Mouse (Mus musculus) regulatory T cell (primary cell): ENCODE data around the gene Retreg1.

ENCODE experiments used
- in situ Hi-C: fragments of 300-600 bp; cut with MboI, MseI; formaldehyde crosslinking; loops from one replicate; pipeline ENCODE4 v1.15.1; 2025; ENCODE audit warnings: high pct_unique_total_duplicates

Retreg1 gene

DNA sequence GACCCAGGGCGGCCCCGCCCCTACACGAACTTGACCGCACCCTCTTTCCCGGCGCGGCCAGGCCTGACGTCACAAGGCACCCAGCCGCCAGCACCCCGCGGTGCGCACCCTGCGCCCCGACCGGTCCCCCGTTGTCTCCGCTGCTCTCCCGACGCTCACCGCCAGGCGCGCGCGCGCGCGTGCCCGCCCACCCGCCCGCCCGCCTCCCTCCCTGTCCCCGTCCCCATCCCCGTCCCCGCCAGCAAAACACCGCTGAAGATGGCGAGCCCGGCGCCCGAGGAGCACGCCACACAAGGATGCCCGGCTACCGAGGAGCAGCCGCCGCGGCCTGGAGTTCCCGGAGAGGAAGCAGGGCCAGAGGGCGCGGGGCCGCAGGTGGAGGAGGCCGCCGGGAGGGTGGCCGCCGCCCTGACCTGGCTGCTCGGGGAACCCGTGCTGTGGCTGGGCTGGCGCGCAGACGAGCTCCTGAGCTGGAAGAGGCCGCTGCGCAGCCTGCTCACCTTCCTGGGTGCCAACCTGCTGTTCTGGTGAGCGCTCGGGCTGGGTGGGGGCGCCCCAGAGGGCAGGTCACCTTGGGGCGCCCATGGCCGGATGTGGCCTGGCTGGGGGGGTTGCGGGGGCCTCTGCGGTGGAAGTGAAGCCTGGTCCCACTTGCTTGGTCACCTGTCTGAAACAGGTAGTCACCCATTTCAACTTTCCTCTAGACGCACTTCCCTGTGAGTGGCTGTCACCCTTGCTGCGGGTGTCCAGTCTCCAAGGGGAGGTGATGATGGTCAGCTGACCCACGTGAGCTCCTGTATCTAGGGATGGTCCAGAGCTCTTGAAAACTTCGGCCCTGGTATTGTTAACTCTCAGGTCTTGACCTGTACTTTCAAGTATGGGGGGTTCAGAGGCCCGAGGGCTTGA is at the start of gene Retreg1:
Retreg1 (plus strand) TSS at position 95 of the 906 bp plus-strand sequence.
- in situ Hi-C loops, result no loop called here

DNA sequence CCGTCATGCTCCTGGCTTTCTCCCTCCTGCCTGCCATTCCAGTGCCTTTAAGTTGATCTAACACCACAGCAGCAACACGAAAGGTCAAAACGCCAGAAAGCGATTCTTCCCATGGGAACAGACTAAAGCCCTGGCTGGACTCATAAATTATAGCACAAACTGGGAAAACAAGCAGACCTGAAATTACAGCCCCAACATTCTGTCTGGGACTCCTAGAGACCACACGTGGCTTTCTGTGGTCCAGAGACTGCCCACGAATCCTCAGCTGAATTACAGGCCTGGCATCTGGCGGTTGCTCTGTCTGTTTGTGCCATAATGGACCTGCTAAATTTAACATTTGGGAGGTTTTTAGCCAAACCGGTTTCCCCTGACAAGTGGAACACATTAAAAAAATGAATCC is 48.9 kb upstream of the Retreg1 start:
- in situ Hi-C loops, result loop anchor here (10.0 kb wide), 1 partner anchor 1199 kb away; no protein-coding TSS in a partner anchor

DNA sequence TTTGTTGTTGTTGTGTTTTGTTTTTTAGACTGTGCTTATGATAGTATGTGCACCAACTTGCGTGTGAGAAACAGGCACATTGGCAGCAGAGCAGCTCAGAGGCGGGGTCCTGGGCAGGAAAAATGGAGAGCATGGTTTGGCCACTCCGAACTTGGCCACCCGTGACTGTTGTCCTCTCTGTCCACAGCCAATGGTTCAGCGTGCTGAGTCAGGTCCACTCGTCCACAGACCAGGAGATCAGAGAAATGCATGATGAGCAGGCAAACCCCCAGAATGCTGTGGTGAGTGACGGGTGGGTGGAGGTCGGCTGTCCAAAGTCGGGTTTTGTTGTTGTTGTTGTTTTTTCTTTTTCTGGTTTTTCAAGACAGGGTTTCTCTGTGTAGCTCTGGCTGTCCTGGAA is 47.5 kb upstream of the Retreg1 start:
- in situ Hi-C loops, result loop anchor here (10.0 kb wide), 1 partner anchor 1201 kb away; no protein-coding TSS in a partner anchor

DNA sequence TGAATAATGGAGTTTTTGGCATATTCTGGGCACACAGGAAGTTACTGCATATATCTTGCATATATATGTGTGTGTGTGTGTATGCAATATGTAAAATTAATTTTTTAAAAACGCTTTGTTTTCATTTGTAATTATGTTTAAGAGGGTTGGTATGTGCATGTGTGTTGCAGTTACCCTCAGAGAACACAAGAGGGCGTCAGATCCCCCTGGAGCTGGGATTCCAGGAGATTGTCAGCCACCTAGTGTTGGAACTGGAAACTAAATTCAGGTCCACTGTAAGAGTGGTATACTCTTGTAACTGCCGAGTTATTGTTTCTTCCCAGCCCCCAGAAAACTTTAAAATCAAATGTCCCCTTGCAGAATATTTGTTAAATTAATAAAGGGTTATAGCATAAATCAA is 46.6 kb upstream of the Retreg1 start:
- in situ Hi-C loops, result loop anchor here (10.0 kb wide), 1 partner anchor 1202 kb away; no protein-coding TSS in a partner anchor

DNA sequence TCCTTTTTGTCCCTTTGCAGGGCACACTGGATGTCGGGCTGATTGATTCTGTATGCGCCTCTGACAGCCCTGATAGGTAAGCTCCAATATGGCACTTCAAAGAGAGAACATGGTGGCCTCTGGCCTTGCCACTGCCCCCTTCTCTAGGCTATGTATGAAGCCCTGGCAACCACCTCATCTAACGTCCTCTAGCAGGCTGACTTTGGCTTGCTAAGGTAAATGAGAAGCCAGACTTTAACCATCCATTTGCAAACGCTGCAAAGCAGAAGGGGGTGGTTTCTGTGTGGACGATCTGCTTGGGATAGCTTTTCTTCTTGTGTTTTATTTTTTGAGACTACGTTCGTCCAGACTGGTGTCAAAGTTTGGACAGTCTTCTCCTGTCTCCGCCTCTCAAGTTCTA is 45.8 kb upstream of the Retreg1 start:
- in situ Hi-C loops, result loop anchor here (10.0 kb wide), 1 partner anchor 1202 kb away; no protein-coding TSS in a partner anchor

DNA sequence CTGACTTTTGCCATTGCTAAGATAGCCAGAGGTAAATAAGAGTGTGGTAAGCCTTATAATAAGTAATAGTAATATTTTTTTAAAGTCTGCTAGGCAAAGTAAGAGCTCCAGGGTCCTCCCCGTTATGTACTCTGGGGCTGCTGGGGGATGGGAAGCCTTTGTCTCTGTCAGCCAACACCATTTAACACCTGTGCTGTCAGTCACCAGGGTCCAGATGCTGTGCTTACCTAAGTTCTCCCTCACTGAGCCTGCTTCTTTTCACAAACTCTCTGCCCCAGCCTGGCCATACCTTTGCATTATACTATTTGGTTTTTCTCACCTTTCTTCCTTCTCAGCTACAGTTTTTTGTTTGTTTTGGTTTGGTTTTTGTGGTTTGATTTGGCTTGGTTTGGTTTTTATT is 45.1 kb upstream of the Retreg1 start:
- in situ Hi-C loops, result loop anchor here (10.0 kb wide), 1 partner anchor 1203 kb away; no protein-coding TSS in a partner anchor

DNA sequence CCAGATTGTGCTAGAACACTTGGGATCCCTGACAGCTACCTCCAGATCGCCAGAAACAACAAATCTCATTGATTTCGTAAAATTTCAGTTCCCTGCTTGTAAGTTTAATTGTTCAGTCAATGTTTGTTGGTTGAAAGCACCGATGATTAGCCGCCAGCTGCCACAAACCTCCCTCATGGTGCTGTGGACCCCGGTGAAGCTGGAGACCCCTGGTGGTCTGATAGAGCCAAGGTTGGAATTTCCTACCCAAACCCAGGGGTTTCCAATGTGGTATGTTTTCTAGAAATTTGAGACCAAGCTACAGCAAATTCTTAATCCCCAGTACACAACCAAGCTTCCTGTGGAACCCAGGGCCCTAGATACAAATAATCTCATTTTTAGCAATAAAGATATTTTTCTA is 41.3 kb upstream of the Retreg1 start:
- in situ Hi-C loops, result loop anchor here (5.0 kb wide), 1 partner anchor 516 kb away; no protein-coding TSS in a partner anchor

DNA sequence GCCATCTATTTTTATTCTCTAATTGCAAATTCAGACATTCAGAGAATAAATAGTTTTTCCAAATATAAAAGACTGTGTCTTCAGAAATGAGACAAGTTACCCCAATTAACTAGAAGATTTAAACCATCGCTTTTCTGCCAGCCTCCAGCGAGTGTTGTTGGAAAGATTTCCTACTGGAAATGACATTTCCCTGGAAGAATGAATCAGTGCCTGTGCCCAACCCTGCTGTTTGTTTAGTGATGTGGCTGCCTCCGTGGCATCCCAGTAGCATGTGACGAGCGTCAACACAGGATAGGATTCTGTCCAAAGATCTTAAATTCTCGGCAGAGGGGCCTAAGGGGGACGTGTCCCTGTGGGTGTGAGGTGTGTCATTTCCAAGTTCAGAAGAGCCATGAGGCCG is 40.8 kb upstream of the Retreg1 start:
- in situ Hi-C loops, result loop anchor here (5.0 kb wide), 1 partner anchor 515 kb away; no protein-coding TSS in a partner anchor

DNA sequence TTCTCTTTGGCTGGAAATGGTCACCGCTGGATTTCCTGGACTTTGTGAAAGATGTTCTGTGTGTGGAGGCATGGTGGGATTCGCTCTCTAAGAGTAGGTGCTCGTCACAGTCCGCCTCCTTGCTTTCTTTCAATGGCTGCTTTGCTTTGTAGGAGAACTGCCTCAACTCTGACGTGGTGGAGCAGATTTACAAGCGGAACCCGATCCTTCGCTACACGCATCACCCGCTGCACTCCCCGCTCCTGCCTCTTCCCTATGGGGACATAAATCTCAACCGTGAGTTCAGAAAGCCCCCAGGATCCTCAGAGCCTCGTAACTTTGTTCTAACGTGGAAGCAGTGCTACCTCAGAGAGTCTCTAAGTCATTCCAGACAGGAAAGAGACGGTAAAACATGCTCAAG is 39.9 kb upstream of the Retreg1 start:
- in situ Hi-C loops, result loop anchor here (5.0 kb wide), 1 partner anchor 514 kb away; no protein-coding TSS in a partner anchor

DNA sequence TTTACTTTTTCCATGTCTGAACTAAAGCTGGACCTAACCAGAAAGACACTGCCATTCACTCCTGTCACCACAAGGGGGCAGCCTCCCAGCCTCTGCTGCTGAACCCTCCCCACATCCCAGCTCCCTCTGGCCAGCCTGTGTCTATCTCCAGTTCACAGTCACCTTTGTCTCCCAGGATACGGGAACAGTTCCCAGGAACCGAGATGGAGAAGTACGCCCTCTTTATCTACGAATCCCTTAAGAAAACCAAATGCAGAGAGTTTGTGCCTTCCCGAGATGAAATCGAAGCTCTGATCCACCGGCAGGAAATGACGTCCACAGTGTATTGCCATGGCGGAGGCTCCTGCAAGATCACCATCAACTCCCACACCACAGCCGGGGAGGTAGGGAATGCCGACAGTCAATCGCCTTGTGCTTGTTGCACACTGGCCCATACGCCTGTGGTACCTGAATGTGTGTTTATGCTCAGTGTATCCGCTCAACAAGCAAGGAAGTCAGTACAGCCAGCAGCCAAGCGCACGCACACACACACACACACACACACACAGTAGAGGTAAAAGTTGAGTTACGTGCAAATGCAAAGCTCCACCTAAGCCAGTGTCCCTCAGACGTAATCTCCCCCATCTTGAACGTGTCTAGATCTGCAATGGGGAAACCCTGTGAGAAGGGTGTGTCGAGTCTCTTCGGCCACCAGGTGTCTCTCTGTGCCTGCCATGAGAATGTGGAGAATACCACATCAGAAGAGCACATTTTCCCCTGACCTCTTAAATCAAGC is 37.5 kb upstream of the Retreg1 start:
- in situ Hi-C loops, result loop anchor here (5.0 kb wide), 1 partner anchor 152 kb away; no protein-coding TSS in a partner anchor

DNA sequence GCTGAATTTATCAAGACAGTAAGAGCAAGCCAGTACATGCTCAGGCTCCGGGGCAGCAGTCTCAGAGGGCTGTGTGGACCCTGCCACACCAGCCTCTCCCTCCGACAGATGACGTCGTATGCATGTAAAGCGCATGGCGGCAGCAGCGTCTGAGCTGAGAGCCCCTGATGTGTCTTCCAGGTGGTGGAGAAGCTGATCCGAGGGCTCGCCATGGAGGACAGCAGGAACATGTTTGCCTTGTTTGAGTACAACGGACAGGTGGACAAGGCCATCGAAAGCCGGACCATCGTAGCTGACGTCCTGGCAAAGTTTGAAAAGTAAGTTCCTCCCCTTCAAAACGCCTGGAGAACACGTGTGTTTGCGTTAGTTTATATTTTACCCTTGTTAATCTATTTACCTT is 36.6 kb upstream of the Retreg1 start:
- in situ Hi-C loops, result loop anchor here (5.0 kb wide), 1 partner anchor 151 kb away; no protein-coding TSS in a partner anchor

DNA sequence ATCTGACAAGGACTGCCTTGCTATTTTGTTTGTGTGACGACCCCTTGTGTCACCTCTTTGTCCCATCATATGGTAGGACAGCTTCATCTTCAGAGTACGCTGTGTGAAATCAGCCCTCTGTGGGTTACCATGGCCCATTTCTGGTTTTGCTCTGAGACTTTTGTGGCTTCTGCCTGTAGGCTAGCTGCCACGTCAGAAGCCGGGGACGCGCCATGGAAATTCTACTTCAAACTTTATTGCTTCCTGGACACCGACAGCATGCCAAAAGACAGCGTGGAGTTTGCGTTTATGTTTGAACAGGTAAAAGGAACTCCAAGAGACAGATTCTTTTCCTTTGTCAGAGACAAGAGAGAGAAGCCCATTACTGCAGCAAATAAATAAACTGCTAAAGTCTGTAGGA is 36.1 kb upstream of the Retreg1 start:
- in situ Hi-C loops, result loop anchor here (5.0 kb wide), 1 partner anchor 150 kb away; no protein-coding TSS in a partner anchor

DNA sequence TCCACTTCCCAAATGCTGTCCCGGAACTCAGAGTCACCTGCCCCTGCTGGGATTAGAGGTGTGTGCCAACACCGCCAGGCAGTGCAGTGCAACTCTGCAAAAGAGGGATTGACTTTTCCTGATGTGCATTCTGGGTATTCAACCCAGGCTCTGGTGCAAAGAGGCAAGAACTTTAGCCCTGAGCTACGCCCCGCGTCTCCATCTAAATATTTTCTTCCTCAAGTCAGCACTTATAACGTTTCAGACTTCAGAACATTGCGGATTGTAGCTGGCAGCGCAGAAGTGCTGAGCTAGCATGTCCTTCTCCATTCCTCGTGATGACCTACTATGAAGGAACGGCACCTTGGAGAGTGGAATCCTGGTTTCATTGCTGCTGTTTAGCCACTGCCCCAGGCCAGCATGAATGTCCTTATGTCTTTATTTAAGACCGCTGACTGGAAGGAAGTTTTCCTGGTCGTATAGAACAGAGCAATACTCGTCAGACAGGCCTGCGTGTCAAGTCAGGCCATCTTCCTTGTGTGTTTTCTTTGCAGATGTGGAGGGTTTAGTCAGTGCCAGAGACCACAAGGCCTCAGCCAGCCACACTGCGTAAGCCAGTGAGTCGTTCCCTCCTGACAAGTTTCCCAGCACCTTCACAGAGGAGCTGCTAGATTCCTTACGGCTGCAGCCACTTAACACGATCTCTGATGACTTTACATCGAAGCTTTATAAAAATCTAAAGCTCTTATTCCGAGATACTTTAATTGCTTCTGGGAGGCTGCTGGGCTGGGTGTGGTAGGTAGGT is 34.1 kb upstream of the Retreg1 start:
- in situ Hi-C loops, result loop anchor here (5.0 kb wide), 1 partner anchor 148 kb away; no protein-coding TSS in a partner anchor

DNA sequence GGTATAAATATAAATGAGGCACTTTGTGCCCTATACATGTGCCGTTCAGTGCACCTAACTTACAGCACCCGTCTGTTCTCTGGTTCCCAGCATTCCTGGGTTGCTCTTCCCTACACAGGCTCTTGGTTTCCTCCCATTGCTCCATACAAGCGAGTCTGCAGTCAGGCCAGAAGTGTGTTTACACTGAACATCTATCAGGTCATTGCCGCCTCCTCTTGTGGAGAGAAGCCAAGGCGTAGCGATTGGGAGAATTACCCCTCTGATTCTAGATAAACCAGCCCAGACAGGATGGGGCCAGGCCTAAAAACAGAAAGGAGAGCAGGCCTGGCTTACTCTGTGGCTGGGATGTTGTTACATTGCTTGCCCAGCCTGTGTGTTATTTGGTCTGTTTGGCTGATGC is 33.3 kb upstream of the Retreg1 start:
- in situ Hi-C loops, result loop anchor here (5.0 kb wide), 1 partner anchor 148 kb away; no protein-coding TSS in a partner anchor

DNA sequence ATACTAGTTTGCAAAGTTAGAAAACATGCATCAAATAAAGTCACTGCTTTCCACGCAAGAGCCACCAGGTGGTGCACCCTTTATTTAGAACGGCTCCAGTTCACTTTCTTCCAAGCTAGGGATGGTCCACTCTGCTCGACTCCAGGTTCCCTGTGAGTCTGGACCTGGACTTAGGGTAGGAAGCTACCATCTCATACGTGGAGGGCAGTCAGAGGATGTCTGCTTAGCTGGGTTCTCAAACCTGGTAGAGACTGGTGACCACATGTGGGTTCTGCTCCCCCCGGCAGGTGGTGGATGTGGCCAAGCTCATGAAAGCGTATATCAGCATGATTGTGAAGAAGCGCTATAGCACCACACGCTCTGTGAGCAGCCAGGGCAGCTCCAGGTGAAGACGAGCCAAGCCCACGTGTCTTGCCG is 31.1 kb upstream of the Retreg1 start:
- in situ Hi-C loops, result no loop called here

DNA sequence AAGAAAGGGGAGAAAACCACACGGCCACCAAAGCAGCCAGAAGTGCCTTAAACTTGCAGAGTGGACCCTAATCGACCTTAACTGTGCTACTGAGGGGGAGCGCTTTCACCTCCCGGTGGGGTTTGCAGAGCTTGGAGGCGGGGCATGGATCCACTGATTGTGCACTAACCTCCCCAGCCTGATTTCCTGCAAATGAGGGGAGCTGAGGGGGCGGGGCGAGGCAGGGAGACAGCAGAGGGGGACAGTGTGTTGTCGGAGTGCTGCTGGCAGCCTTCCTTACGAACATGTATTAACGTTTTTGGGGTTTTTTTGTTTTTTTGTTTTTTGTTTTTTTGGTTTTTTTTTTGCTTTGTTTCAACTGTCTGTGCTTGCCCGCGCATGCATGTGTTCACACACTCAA is 30.5 kb upstream of the Retreg1 start:
- in situ Hi-C loops, result no loop called here

DNA sequence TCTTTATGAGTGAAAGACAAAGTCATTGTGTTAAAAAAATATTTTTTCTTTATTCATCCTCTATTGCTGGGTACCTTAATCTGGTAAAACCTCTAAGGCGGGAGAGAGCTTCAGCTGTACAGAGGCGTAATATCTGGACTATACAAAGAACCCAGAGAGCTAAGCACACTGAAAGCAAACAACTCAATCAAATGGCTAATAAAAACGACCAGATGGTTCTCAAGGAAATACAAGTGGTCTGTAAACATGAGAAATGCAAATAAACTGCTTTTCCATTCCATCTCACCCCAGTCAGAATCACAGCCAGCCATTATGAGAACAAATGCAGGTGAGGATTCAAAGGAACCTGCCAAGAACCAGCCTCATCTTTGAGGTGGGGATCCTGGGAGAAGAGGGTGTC is 28.4 kb upstream of the Retreg1 start:
- in situ Hi-C loops, result no loop called here

DNA sequence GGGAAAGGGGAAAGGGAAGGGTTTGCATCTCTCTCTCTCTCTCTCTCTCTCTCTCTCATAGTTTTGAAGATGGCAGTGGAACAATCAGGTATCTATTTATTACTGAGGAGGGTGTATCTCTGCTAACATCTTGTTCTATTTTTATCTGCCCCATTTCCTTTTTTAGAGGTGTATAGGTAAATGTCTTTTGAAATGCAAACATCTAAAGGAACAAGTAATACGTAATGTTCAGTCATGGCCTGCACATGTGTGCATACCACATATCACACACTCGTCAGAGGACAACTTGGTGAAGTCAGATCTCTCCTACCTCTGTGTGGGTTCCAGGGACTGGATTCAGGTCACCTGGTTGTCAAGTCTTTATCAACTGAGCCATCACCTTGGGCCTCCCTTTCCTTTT is 25.8 kb upstream of the Retreg1 start:
- in situ Hi-C loops, result no loop called here

DNA sequence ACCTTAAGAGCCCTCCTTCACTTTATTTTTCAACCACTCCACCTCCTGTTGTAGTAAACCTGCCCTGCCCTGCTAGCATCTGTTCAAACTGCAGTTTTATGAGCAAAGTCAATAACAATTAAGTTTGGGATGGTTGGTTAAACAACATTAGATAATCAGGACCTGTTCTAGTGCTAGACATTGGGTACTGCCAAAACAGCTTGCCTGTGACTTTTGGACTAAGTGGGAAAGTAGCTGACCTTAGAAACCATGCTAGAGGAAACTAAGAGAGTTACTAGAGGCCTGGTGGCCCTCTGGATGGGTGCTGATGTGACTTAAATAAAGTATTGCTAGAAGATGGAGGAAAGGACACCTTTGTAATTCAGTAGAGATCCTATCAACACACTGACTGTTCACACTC is 21.0 kb upstream of the Retreg1 start:
- in situ Hi-C loops, result no loop called here

DNA sequence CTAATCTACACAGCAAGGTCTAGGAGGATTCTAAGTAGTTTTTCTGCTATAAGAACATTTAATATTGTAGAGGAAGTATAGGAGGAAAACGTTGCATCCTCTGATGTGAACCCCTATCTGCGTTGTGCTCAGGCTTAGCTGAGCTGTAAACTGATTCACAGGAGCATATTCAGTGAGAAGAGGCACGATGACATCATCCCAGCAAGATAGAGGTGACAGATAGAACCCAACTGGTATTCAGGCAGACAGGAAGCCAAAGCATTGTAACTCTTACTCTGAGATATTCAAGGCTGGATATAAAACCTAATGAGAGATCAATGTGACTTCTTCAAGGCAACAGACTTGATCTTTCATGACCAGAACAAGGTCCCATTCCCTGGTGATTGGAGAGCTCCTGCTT is 20.3 kb upstream of the Retreg1 start:
- in situ Hi-C loops, result no loop called here

DNA sequence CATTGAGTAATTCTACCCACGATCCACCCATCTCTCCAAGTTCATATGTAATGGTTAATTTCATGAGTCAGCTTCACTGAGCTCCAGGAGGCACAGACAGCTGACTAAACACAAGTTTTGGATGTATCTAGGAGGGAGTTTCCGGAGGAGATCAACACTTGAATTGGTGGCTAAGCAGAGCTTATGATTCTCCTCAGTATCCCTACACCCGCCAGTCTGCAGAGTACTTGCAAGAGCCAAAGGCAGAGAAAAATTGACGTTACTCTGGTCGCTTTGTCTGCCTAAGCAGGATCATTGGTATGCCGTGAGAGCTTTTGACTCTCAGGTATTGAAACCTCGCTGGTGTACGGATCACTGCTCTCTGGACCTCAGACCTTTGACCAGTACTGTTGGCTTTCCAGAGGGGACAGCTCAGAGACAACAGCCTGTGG is 16.4 kb upstream of the Retreg1 start:
- in situ Hi-C loops, result no loop called here
